Mouse (Mus musculus): ENCODE measurements around the gene Zfp668.

DNA sequence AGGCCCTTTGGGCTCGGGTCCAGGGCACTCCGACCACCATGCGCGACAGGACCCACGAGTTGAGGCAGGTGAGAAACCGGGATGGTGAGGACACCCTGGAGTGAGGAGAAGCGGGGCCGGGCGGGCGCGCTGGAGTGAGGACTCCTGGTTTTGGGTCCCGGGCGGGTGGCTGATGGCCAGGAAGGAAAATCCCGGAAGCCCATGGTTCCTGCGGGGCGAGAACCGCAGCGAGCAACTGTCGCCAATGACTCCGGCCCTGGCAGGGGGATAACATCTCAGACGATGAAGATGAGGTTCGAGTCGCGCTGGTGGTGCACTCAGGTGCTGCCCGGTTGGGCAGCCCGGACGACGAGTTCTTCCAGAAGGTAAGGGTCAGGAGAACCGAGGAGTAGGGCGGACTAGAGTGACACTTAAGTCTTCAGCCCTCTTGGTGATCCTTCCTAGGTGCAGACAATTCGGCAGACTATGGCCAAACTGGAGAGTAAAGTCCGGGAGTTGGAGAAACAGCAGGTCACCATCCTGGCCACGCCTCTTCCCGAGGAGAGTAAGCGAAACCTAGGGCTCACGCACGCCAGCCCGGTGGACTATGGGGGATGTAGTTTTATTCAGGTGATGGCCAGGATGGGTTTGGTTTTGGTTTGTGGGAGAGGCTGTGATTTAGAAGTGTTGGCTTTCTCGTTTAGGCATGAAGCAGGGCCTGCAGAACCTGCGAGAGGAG, 34.5 kb downstream of the Zfp668 start:
- TF ChIP-seq CTCF (IDR thresholded peaks at IDR 0.05; ENCODE audit: low read depth) (no peak), EP300 (IDR thresholded peaks at IDR 0.05; ENCODE audit: low read depth) (no peak)
